Mouse (Mus musculus): ENCODE measurements around the gene E4f1. TPM values are rescaled to one million over a fixed set of nuclear protein-coding genes. Genes with fewer than 3 reads are reported as not detected.

E4f1 gene
- polyA plus RNA-seq, 1 experiment from 2014 or later, result 46.4 TPM

- Histone ChIP-seq H3K9me3 (replicated peaks; ENCODE audit: control insufficient read depth, low read length, poor library complexity, severe bottlenecking) (no peaks in the 10 kb centered on the region), H3K27me3 (ENCODE audit: control insufficient read depth, insufficient read depth, low read depth, low read length) (no peaks in the 10 kb centered on the region), H3K27ac (ENCODE audit: low read length) (peak within 1 kb of the TSS; percentile 85), H3K4me1 (ENCODE audit: control insufficient read depth, insufficient read depth, low read length) (peaks cover 35% of the 10 kb centered on the region), H3K4me2 (ENCODE audit: low read length) (peak within 1 kb of the TSS; percentile 93), H3K9ac (ENCODE audit: low read depth, low read length) (peak within 1 kb of the TSS; percentile 82), H3K36me3 (ENCODE audit: control insufficient read depth, insufficient read depth, low read length) (no peaks in the 10 kb centered on the region), H3K4me3 (ENCODE audit: low read depth, low read length) (peak within 1 kb of the TSS; percentile 59)
- peak; percentile 73 for ATAC-seq
- WGBS, result under 1% methylated on average over 37 of the region's 45 CpGs
Observed at GRCm38 (mm10) chr17:24488186-24488661, 18.1 kb upstream of the E4f1 start, which contains the start of gene Caskin1. Gene Caskin1, plus strand, starts transcription at chr17:24488601.

DNA sequence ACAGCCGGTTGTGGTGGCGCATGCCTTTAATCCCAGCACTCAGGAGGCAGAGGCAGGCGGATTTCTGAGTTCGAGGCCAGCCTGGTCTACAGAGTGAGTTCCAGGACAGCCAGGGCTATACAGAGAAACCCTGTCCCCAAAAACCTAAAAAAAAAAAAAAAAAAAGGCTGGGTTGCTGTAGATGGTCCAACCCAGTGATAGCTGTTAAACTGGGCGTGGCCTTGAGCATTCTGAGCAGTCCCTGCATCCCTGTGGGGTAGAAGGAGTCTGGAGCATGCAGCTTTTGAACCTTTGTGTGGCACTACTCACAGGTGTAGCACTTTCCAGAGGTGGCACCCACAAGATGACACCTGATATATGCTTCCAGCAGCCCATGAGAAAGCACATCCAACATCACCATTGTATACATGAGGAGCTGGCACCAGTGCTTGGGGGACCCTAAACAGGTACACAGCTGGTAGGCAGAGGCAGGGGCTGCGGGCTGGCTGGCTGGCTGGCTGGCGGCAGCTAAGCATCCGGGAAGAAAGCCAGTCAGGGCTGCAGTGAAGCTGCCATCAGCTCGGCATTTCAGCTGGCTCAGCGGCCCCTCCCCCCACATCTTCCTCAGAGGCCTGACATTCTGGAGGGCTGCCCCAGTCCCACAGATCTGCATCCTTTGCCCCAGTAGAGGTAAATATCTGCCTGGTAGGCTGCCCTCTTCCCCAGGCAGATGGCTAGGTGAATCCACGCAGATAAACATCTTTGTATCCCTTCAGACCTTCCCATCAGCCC, 15.2 kb upstream of the E4f1 start:
- Histone ChIP-seq H3K36me3 (ENCODE audit: control insufficient read depth, insufficient read depth, low read length) (no peaks in the 10 kb centered on the region), H3K9ac (ENCODE audit: low read depth, low read length) (peak overlapping the region; percentile 40), H3K4me1 (ENCODE audit: control insufficient read depth, insufficient read depth, low read length) (peaks cover 23% of the 10 kb centered on the region), H3K4me3 (ENCODE audit: low read depth, low read length) (no peak overlapping the region), H3K9me3 (replicated peaks; ENCODE audit: control insufficient read depth, low read length, poor library complexity, severe bottlenecking) (no peaks in the 10 kb centered on the region), H3K27ac (ENCODE audit: low read length) (peak overlapping the region; percentile 52; the same call in 1 of the 2 replicates), H3K4me2 (ENCODE audit: low read length) (no peak overlapping the region), H3K27me3 (ENCODE audit: control insufficient read depth, insufficient read depth, low read depth, low read length) (no peaks in the 10 kb centered on the region)
- 43% methylated on average over 11 of the region's 11 CpGs for WGBS
- ATAC-seq, result no peak

- Histone ChIP-seq H3K4me2 (ENCODE audit: low read length) (no peak overlapping the region), H3K27me3 (ENCODE audit: control insufficient read depth, insufficient read depth, low read depth, low read length) (no peaks in the 10 kb centered on the region), H3K27ac (ENCODE audit: low read length) (no peak overlapping the region), H3K4me1 (ENCODE audit: control insufficient read depth, insufficient read depth, low read length) (peaks cover 17% of the 10 kb centered on the region), H3K9ac (ENCODE audit: low read depth, low read length) (no peak overlapping the region), H3K36me3 (ENCODE audit: control insufficient read depth, insufficient read depth, low read length) (no peaks in the 10 kb centered on the region), H3K9me3 (replicated peaks; ENCODE audit: control insufficient read depth, low read length, poor library complexity, severe bottlenecking) (no peaks in the 10 kb centered on the region), H3K4me3 (ENCODE audit: low read depth, low read length) (no peak overlapping the region)
- WGBS, result 83% methylated on average over 3 of the region's 3 CpGs
- ATAC-seq, result no peak
Observed at GRCm38 (mm10) chr17:24483495-24483894, 13.4 kb upstream of the E4f1 start.

GRCm38 (mm10) chr17:24481027-24481815, 11.1 kb upstream of the E4f1 start:
- 95% methylated on average over 20 of the region's 20 CpGs for WGBS
- Histone ChIP-seq H3K36me3 (ENCODE audit: control insufficient read depth, insufficient read depth, low read length) (peaks cover 10% of the 10 kb centered on the region), H3K27ac (ENCODE audit: low read length) (no peak overlapping the region), H3K27me3 (ENCODE audit: control insufficient read depth, insufficient read depth, low read depth, low read length) (no peaks in the 10 kb centered on the region), H3K4me3 (ENCODE audit: low read depth, low read length) (no peak overlapping the region), H3K4me1 (ENCODE audit: control insufficient read depth, insufficient read depth, low read length) (peaks cover 16% of the 10 kb centered on the region), H3K9me3 (replicated peaks; ENCODE audit: control insufficient read depth, low read length, poor library complexity, severe bottlenecking) (no peaks in the 10 kb centered on the region), H3K4me2 (ENCODE audit: low read length) (no peak overlapping the region), H3K9ac (ENCODE audit: low read depth, low read length) (no peak overlapping the region)
- ATAC-seq, result no peak

DNA sequence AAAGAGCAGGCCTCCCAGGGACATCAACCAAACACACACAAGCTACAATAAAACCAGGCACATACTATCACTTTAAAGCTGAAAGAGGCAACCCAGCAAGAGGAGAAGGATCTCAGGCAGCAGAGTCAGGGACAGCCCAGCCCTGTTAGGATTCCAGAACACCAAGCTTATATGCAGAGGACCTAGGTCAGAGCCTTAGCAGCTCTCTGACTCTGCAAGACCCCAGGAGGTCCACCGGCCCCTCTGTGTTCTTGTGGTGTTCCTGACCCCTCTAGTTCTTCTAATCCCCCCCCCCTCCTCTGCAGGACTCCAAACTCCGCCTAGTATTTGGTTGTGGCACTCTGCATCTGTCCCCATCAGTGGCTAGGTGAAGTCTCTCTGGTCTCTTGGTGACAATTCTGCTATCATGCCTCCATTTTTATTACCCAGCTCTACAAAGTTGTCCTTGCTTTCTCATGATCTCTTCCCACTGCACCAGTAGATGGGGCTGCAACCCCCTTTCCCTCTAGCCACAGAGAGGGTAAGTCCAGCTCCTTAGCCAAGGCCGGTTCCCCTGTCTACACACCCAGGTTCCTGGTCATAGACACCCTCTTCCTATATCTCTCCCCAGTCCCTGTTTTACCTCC, 10.2 kb upstream of the E4f1 start:
- no peak for ATAC-seq
- 40% methylated on average over 3 of the region's 3 CpGs for WGBS

GRCm38 (mm10) chr17:24479431-24479830, 9.3 kb upstream of the E4f1 start:
- 33% methylated on average over 1 of the region's 1 CpGs for WGBS
- Histone ChIP-seq H3K27me3 (ENCODE audit: control insufficient read depth, insufficient read depth, low read depth, low read length) (no peaks in the 10 kb centered on the region), H3K4me1 (ENCODE audit: control insufficient read depth, insufficient read depth, low read length) (peaks cover 10% of the 10 kb centered on the region), H3K4me3 (ENCODE audit: low read depth, low read length) (peak overlapping the region; percentile 80), H3K9me3 (replicated peaks; ENCODE audit: control insufficient read depth, low read length, poor library complexity, severe bottlenecking) (no peaks in the 10 kb centered on the region), H3K4me2 (ENCODE audit: low read length) (peak overlapping the region; percentile 51; the same call in 1 of the 2 replicates), H3K9ac (ENCODE audit: low read depth, low read length) (no peak overlapping the region), H3K27ac (ENCODE audit: low read length) (no peak overlapping the region), H3K36me3 (ENCODE audit: control insufficient read depth, insufficient read depth, low read length) (peaks cover 21% of the 10 kb centered on the region)
- ATAC-seq, result no peak

More for the DNA sequence above, 10.2 kb upstream of the E4f1 start:
- Histone ChIP-seq H3K27ac (ENCODE audit: low read length) (no peak overlapping the region), H3K27me3 (ENCODE audit: control insufficient read depth, insufficient read depth, low read depth, low read length) (no peaks in the 10 kb centered on the region), H3K4me3 (ENCODE audit: low read depth, low read length) (no peak overlapping the region), H3K9ac (ENCODE audit: low read depth, low read length) (no peak overlapping the region), H3K9me3 (replicated peaks; ENCODE audit: control insufficient read depth, low read length, poor library complexity, severe bottlenecking) (no peaks in the 10 kb centered on the region), H3K4me1 (ENCODE audit: control insufficient read depth, insufficient read depth, low read length) (peaks cover 12% of the 10 kb centered on the region), H3K4me2 (ENCODE audit: low read length) (no peak overlapping the region), H3K36me3 (ENCODE audit: control insufficient read depth, insufficient read depth, low read length) (peaks cover 16% of the 10 kb centered on the region)

- H3K27ac ChIP-seq (ENCODE audit: low read length), result peak within 1 kb of the TSS; percentile 99
- H3K4me2 ChIP-seq (ENCODE audit: low read length), result peak within 1 kb of the TSS; percentile 73
- H3K4me1 ChIP-seq (ENCODE audit: control insufficient read depth, insufficient read depth, low read length), result peaks cover 10% of the 10 kb centered on the region
- peak within 1 kb of the TSS; percentile 80 for H3K4me3 ChIP-seq (ENCODE audit: low read depth, low read length)
- H3K36me3 ChIP-seq (ENCODE audit: control insufficient read depth, insufficient read depth, low read length), result peaks cover 22% of the 10 kb centered on the region
- ATAC-seq, result peak; percentile 91
- no peaks in the 10 kb centered on the region for H3K9me3 ChIP-seq (replicated peaks; ENCODE audit: control insufficient read depth, low read length, poor library complexity, severe bottlenecking)
- peak within 1 kb of the TSS; percentile 90 for H3K9ac ChIP-seq (ENCODE audit: low read depth, low read length)
- WGBS, result under 1% methylated on average over 48 of the region's 48 CpGs
- no peaks in the 10 kb centered on the region for H3K27me3 ChIP-seq (ENCODE audit: control insufficient read depth, insufficient read depth, low read depth, low read length)
Observed at GRCm38 (mm10) chr17:24478663-24479380, 8.7 kb upstream of the E4f1 start, which contains the start of gene Mlst8. Gene Mlst8, minus strand, starts transcription at chr17:24479078.

GRCm38 (mm10) chr17:24477985-24478600, 8.0 kb upstream of the E4f1 start:
- peak; percentile 50 for ATAC-seq
- peaks cover 22% of the 10 kb centered on the region for H3K36me3 ChIP-seq (ENCODE audit: control insufficient read depth, insufficient read depth, low read length)
- WGBS, result 48% methylated on average over 11 of the region's 11 CpGs
- H3K9me3 ChIP-seq (replicated peaks; ENCODE audit: control insufficient read depth, low read length, poor library complexity, severe bottlenecking), result no peaks in the 10 kb centered on the region
- peaks cover 13% of the 10 kb centered on the region for H3K4me1 ChIP-seq (ENCODE audit: control insufficient read depth, insufficient read depth, low read length)
- peak overlapping the region; percentile 73 for H3K4me2 ChIP-seq (ENCODE audit: low read length)
- no peaks in the 10 kb centered on the region for H3K27me3 ChIP-seq (ENCODE audit: control insufficient read depth, insufficient read depth, low read depth, low read length)
- H3K9ac ChIP-seq (ENCODE audit: low read depth, low read length), result peak overlapping the region; percentile 90
- peak overlapping the region; percentile 99; the same call in 1 of the 2 replicates for H3K27ac ChIP-seq (ENCODE audit: low read length)
- H3K4me3 ChIP-seq (ENCODE audit: low read depth, low read length), result peak overlapping the region; percentile 80

Measured in midbrain, embryonic 16.5 days (tissue).